Mouse (Mus musculus) cerebellum, adult 9-10 months (tissue): ENCODE measurements around the gene Akirin1.

ENCODE experiments used
- DNase-seq: peaks from one replicate; pipeline ENCODE4 v3.0.0; 2022

Akirin1 gene

GRCm38 (mm10) chr4:123750152-123750651, at the start of gene Akirin1:
Akirin1 (minus strand) TSS chr4:123750345.
- peak; percentile 98 for DNase-seq

- peak; percentile 17 for DNase-seq
Measured at GRCm38 (mm10) chr4:123797856-123798255, 47.7 kb upstream of the Akirin1 start.

GRCm38 (mm10) chr4:123797403-123797802, 47.3 kb upstream of the Akirin1 start:
- no peak for DNase-seq

GRCm38 (mm10) chr4:123795057-123795456, 44.9 kb upstream of the Akirin1 start:
- no peak for DNase-seq

GRCm38 (mm10) chr4:123793136-123793535, 43.0 kb upstream of the Akirin1 start:
- DNase-seq, result no peak

- DNase-seq, result no peak
Measured at GRCm38 (mm10) chr4:123792666-123793065, 42.5 kb upstream of the Akirin1 start.

- peak; percentile 49 for DNase-seq
Measured at GRCm38 (mm10) chr4:123787191-123787985, 37.2 kb upstream of the Akirin1 start, which contains the start of gene Rhbdl2. Rhbdl2 (plus strand) TSS chr4:123787874.

GRCm38 (mm10) chr4:123768234-123768633, 18.1 kb upstream of the Akirin1 start:
- no peak for DNase-seq

- no peak for DNase-seq
Measured at GRCm38 (mm10) chr4:123767807-123768206, 17.7 kb upstream of the Akirin1 start.

GRCm38 (mm10) chr4:123765071-123765470, 14.9 kb upstream of the Akirin1 start:
- DNase-seq, result no peak

GRCm38 (mm10) chr4:123758306-123758705, 8.2 kb upstream of the Akirin1 start:
- no peak for DNase-seq

- peak; percentile 70 for DNase-seq
Measured at GRCm38 (mm10) chr4:123750707-123751312, 665 bp upstream of the Akirin1 start.

- peak; percentile 52 for DNase-seq
Measured at GRCm38 (mm10) chr4:123749484-123750130, 538 bp downstream of the Akirin1 start.

GRCm38 (mm10) chr4:123748726-123749415, 1.3 kb downstream of the Akirin1 start:
- peak; percentile 27 for DNase-seq

- DNase-seq, result no peak
Measured at GRCm38 (mm10) chr4:123745221-123745775, 4.8 kb downstream of the Akirin1 start.

- DNase-seq, result no peak
Measured at GRCm38 (mm10) chr4:123742891-123743290, 7.3 kb downstream of the Akirin1 start.

- no peak for DNase-seq
Measured at GRCm38 (mm10) chr4:123738708-123739107, 11.4 kb downstream of the Akirin1 start.

- DNase-seq, result no peak
Measured at GRCm38 (mm10) chr4:123733532-123733931, 16.6 kb downstream of the Akirin1 start.

- no peak for DNase-seq
Measured at GRCm38 (mm10) chr4:123732921-123733320, 17.2 kb downstream of the Akirin1 start.

GRCm38 (mm10) chr4:123732163-123732910, 17.8 kb downstream of the Akirin1 start:
- DNase-seq, result peak; percentile 83

- no peak for DNase-seq
Measured at GRCm38 (mm10) chr4:123721761-123722160, 28.4 kb downstream of the Akirin1 start.

- DNase-seq, result no peak
Measured at GRCm38 (mm10) chr4:123718434-123718780, 31.7 kb downstream of the Akirin1 start.
